Mouse (Mus musculus): ENCODE measurements at regions not wholly inside any gene's neighbourhood (a gene's known extent, or its start where the extent isn't known, plus 50 kb on each side); places are given as distances from the start of the nearest gene placed in this dataset.

DNA sequence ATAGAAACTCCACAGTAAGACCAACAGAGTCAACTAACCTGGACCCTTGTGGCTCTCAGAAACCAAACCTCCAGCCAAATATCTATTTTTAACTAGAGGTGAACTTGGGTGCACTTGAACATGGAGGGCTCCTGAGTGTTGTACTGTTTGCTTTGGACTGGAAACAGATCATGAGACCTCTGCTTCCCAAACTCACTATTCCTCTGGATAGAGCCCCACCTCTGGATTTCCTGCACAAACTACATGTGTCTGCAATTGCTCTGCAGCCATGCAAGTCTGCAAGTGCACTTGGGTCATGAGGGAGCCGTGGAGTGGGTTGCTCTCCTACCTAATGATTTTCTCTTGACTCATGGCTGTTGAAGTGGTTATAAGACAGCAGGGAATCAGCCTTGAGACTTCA lies 759.9 kb upstream of the Fam160b2 start:
- H3K27ac ChIP-seq (ENCODE audit: low read length): no peak overlapping the region
- H3K4me1 ChIP-seq (ENCODE audit: control insufficient read depth, insufficient read depth, low read length): no peaks in the 10 kb centered on the region
- ATAC-seq: no peak
- no peaks in the 10 kb centered on the region for H3K9me3 ChIP-seq (replicated peaks; ENCODE audit: control insufficient read depth, low read length, poor library complexity, severe bottlenecking)
- H3K4me2 ChIP-seq (ENCODE audit: low read length): no peak overlapping the region
- no peaks in the 10 kb centered on the region for H3K36me3 ChIP-seq (ENCODE audit: control insufficient read depth, insufficient read depth, low read length)
- no peak overlapping the region for H3K9ac ChIP-seq (ENCODE audit: low read depth, low read length)
- no peaks in the 10 kb centered on the region for H3K27me3 ChIP-seq (ENCODE audit: control insufficient read depth, insufficient read depth, low read depth, low read length)
- H3K4me3 ChIP-seq (ENCODE audit: low read depth, low read length): no peak overlapping the region
- 61% methylated on average over 1 of the region's 1 CpGs for WGBS

DNA sequence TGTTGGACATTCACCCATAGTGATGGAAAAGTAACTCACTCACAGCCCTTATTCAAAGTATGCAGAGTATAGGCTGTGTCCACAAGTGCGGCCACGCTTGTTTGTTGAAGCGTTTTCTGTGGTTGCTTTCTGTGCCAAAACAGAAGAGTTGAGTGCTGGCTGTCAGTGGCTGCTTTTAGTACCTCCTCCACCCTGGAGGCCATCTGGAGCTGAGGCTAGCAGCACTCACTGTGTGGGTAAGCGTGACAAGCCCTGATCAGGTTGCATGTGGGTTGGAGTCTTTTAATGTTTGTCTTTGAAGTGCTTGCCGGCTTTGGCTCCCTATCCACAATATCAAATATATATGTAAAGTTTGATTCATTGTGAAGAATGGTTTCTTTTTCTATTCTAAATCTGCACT lies 738.6 kb upstream of the Fam160b2 start:
- Histone ChIP-seq H3K27ac (ENCODE audit: low read length) (no peak overlapping the region), H3K36me3 (ENCODE audit: control insufficient read depth, insufficient read depth, low read length) (no peaks in the 10 kb centered on the region), H3K4me1 (ENCODE audit: control insufficient read depth, insufficient read depth, low read length) (no peaks in the 10 kb centered on the region), H3K4me3 (ENCODE audit: low read depth, low read length) (no peak overlapping the region), H3K4me2 (ENCODE audit: low read length) (no peak overlapping the region), H3K27me3 (ENCODE audit: control insufficient read depth, insufficient read depth, low read depth, low read length) (no peaks in the 10 kb centered on the region), H3K9me3 (replicated peaks; ENCODE audit: control insufficient read depth, low read length, poor library complexity, severe bottlenecking) (no peaks in the 10 kb centered on the region), H3K9ac (ENCODE audit: low read depth, low read length) (no peak overlapping the region)
- no peak for ATAC-seq
- 77% methylated on average over 5 of the region's 5 CpGs for WGBS

DNA sequence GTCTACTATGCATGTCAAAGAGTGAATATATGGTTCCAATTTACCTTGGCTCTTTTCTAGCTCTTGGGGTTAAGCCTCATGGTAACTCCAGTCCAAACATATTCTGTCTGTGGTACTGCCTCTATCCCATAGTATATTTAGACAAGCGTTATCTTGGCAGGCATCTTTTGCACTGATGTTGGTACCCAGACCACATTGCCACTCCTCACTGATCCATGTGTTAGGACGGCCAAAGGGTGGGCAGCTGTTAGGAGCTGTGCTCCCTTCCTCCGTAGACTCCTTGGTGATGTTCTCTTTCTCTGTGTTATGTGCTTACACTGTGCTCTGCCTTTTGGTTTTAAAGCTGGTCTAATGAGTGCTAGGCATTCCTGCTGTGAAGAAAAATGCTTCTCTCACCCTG lies 737.3 kb upstream of the Fam160b2 start:
- 89% methylated on average over 3 of the region's 3 CpGs for WGBS
- H3K4me1 ChIP-seq (ENCODE audit: control insufficient read depth, insufficient read depth, low read length): no peaks in the 10 kb centered on the region
- H3K36me3 ChIP-seq (ENCODE audit: control insufficient read depth, insufficient read depth, low read length): no peaks in the 10 kb centered on the region
- no peaks in the 10 kb centered on the region for H3K9me3 ChIP-seq (replicated peaks; ENCODE audit: control insufficient read depth, low read length, poor library complexity, severe bottlenecking)
- H3K4me3 ChIP-seq (ENCODE audit: low read depth, low read length): no peak overlapping the region
- H3K27me3 ChIP-seq (ENCODE audit: control insufficient read depth, insufficient read depth, low read depth, low read length): no peaks in the 10 kb centered on the region
- H3K9ac ChIP-seq (ENCODE audit: low read depth, low read length): no peak overlapping the region
- ATAC-seq: no peak
- H3K4me2 ChIP-seq (ENCODE audit: low read length): no peak overlapping the region
- H3K27ac ChIP-seq (ENCODE audit: low read length): no peak overlapping the region

DNA sequence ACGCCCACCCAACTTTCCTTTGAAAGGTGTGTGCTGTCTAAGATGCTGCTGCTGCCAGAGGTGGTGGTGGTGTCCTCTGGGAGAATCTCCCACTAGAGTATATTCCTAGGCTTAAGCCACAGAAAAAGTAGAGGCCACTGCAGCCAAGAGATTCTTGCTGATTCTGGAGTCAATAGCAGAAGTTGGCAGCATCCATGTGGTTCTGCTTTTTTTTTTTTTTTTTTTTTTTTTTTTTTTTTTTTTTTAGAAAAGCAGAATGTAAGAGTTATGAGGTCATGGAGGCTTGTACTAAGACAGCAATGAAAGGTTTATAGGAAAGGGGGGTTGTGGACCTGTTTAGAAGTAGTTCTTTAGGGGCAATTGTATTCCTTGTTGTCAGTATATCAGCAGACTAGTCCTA lies 734.4 kb upstream of the Fam160b2 start:
- no peaks in the 10 kb centered on the region for H3K9me3 ChIP-seq (replicated peaks; ENCODE audit: control insufficient read depth, low read length, poor library complexity, severe bottlenecking)
- H3K4me2 ChIP-seq (ENCODE audit: low read length): no peak overlapping the region
- no peak overlapping the region for H3K4me3 ChIP-seq (ENCODE audit: low read depth, low read length)
- H3K27me3 ChIP-seq (ENCODE audit: control insufficient read depth, insufficient read depth, low read depth, low read length): no peaks in the 10 kb centered on the region
- ATAC-seq: no peak
- no peak overlapping the region for H3K27ac ChIP-seq (ENCODE audit: low read length)
- H3K36me3 ChIP-seq (ENCODE audit: control insufficient read depth, insufficient read depth, low read length): no peaks in the 10 kb centered on the region
- 97% methylated on average over 1 of the region's 1 CpGs for WGBS
- no peak overlapping the region for H3K9ac ChIP-seq (ENCODE audit: low read depth, low read length)
- no peaks in the 10 kb centered on the region for H3K4me1 ChIP-seq (ENCODE audit: control insufficient read depth, insufficient read depth, low read length)

DNA sequence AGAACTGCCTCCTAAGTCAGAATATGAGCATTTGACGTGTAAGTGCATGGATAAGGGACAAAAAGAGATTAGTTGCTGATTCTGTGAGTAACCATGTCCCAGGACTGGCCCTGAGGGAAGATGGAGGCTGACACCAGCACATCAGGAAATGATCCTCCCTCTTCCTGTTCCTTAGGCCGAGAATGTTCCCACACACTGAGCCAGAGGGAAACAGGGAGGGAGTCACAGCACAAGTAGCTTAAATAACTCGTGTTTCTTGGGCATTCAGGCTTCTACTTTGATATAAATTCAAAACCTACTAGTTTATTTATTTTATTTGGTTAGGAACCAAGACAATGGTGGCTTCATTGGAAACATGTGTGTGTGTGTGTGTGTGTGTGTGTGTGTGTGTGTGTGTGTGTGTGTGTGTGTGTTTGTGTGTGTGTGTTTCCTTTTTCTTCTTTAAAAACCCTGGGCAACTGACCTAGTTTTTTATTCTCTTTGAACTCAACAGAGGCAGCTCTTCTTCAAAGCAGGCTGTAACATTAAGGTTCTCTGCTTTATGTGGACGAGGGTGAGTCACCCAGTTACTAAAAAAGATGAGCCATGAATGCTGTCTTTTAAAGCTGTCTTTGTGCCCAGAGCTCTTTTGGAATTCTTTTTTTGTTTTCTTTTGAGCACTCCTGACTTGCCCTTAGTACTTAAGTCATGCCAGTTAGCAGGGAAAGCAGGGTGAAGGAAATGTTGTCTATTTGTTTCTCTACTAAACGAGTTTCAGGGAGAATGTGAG lies 730.4 kb upstream of the Fam160b2 start:
- Histone ChIP-seq H3K4me1 (ENCODE audit: control insufficient read depth, insufficient read depth, low read length) (no peaks in the 10 kb centered on the region), H3K9ac (ENCODE audit: low read depth, low read length) (no peak overlapping the region), H3K9me3 (replicated peaks; ENCODE audit: control insufficient read depth, low read length, poor library complexity, severe bottlenecking) (0 out of 2 replicates have a peak, but pooled peaks cover 2% of the 10 kb centered on the region), H3K36me3 (ENCODE audit: control insufficient read depth, insufficient read depth, low read length) (no peaks in the 10 kb centered on the region), H3K27ac (ENCODE audit: low read length) (peak overlapping the region; percentile 48), H3K27me3 (ENCODE audit: control insufficient read depth, insufficient read depth, low read depth, low read length) (no peaks in the 10 kb centered on the region), H3K4me3 (ENCODE audit: low read depth, low read length) (no peak overlapping the region), H3K4me2 (ENCODE audit: low read length) (no peak overlapping the region)
- WGBS: 40% methylated on average over 5 of the region's 5 CpGs
- ATAC-seq: no peak

DNA sequence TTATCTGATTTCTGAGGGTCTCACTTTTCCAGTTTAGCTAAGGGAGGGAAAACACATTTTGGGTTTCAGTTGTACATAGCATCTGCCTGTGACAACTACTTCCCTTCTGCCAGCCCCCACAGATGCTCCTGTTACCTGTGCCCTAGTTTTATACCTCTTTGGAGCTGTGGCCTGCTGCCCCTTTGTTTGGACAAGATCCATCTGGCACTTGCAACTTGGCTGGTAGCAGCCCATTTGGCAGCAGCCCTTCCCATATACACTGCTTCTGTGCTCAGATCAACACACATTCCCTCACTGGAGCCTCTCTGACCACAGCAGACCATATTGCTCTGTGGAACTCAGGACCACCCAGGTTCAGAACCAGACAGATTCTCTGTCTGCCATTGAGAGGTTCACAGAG lies 728.0 kb upstream of the Fam160b2 start:
- H3K9ac ChIP-seq (ENCODE audit: low read depth, low read length): no peak overlapping the region
- no peaks in the 10 kb centered on the region for H3K4me1 ChIP-seq (ENCODE audit: control insufficient read depth, insufficient read depth, low read length)
- H3K27ac ChIP-seq (ENCODE audit: low read length): no peak overlapping the region
- H3K27me3 ChIP-seq (ENCODE audit: control insufficient read depth, insufficient read depth, low read depth, low read length): no peaks in the 10 kb centered on the region
- H3K4me2 ChIP-seq (ENCODE audit: low read length): no peak overlapping the region
- ATAC-seq: no peak
- no peak overlapping the region for H3K4me3 ChIP-seq (ENCODE audit: low read depth, low read length)
- no peaks in the 10 kb centered on the region for H3K36me3 ChIP-seq (ENCODE audit: control insufficient read depth, insufficient read depth, low read length)
- H3K9me3 ChIP-seq (replicated peaks; ENCODE audit: control insufficient read depth, low read length, poor library complexity, severe bottlenecking): 0 out of 2 replicates have a peak, but pooled peaks cover 2% of the 10 kb centered on the region

DNA sequence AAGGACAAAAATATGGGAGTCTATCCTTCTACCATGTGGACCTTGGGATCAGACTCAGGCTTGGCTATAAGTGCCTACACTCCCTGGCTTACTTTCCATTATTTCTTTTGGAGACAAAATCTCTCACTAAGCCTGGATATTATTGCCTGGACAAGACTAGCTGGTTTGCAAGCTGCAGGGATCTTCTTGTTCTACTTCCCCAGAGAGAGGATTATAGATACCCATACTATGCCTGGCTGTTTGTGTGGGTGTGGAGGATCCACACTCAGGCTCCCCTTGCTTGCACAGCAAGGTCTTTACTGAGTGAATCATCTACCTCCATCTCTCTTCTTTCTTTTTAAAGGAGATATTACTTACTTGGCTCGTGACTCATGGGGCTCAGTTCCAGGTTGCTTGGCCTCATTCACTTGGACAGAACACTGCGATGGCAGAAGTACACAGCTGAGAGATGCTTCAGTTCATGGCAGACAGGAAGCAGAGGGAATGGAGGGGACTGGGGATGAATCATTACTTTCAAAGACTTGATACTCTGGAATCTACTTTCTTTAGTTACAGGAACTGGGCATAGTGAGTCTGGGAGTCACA lies 727.0 kb upstream of the Fam160b2 start:
- Histone ChIP-seq H3K4me2 (ENCODE audit: low read length) (no peak overlapping the region), H3K9ac (ENCODE audit: low read depth, low read length) (no peak overlapping the region), H3K27me3 (ENCODE audit: control insufficient read depth, insufficient read depth, low read depth, low read length) (no peaks in the 10 kb centered on the region), H3K9me3 (replicated peaks; ENCODE audit: control insufficient read depth, low read length, poor library complexity, severe bottlenecking) (0 out of 2 replicates have a peak, but pooled peaks cover 2% of the 10 kb centered on the region), H3K36me3 (ENCODE audit: control insufficient read depth, insufficient read depth, low read length) (no peaks in the 10 kb centered on the region), H3K4me1 (ENCODE audit: control insufficient read depth, insufficient read depth, low read length) (no peaks in the 10 kb centered on the region), H3K27ac (ENCODE audit: low read length) (no peak overlapping the region), H3K4me3 (ENCODE audit: low read depth, low read length) (no peak overlapping the region)
- no peak for ATAC-seq
- 100% methylated on average over 2 of the region's 2 CpGs for WGBS

DNA sequence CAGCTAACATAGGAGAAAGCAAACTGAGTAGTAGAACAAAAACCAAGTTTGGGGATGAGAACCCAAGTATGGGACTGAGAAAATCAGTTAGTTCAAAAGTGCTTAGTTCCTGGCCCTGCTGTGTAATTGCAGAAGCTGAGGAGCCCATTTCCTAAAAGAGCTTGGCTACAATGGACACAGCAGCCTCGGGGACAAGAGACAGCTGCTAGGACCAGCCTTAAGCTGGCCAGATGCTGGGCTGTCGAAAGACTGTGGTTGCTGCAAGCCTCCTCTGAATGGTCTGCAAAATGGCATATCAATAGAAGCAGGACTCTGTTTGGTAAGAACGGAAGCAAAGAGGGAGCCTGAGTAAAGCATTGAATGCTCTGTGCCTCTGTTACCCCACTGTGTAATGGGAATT lies 715.6 kb upstream of the Fam160b2 start:
- Histone ChIP-seq H3K27ac (ENCODE audit: low read length) (no peak overlapping the region), H3K9ac (ENCODE audit: low read depth, low read length) (no peak overlapping the region), H3K4me1 (ENCODE audit: control insufficient read depth, insufficient read depth, low read length) (no peaks in the 10 kb centered on the region), H3K27me3 (ENCODE audit: control insufficient read depth, insufficient read depth, low read depth, low read length) (no peaks in the 10 kb centered on the region), H3K4me3 (ENCODE audit: low read depth, low read length) (no peak overlapping the region), H3K9me3 (replicated peaks; ENCODE audit: control insufficient read depth, low read length, poor library complexity, severe bottlenecking) (no peaks in the 10 kb centered on the region), H3K4me2 (ENCODE audit: low read length) (no peak overlapping the region), H3K36me3 (ENCODE audit: control insufficient read depth, insufficient read depth, low read length) (no peaks in the 10 kb centered on the region)
- WGBS: 69% methylated on average over 3 of the region's 3 CpGs
- ATAC-seq: no peak

DNA sequence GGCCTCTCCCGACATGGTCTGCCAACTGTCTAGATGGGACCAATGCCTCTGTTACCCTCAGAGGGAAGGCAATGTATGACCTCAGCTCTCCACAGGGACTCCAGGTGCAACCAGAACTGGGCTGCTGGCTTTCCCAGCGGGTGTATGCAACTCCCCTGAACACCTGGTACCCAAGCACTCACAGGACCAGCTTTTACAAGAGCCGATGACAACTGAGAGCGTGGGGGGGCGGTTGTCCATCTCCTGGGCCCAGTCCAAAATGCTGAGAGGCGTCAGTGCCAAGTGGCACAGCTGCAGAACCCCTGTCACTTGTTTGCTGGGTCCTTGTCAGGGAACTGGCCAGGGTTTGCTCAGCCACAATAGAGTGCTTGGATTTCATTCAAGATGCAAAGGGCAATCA lies 700.1 kb upstream of the Fam160b2 start:
- Histone ChIP-seq H3K4me1 (ENCODE audit: control insufficient read depth, insufficient read depth, low read length) (no peaks in the 10 kb centered on the region), H3K4me2 (ENCODE audit: low read length) (no peak overlapping the region), H3K4me3 (ENCODE audit: low read depth, low read length) (no peak overlapping the region), H3K27ac (ENCODE audit: low read length) (no peak overlapping the region), H3K9me3 (replicated peaks; ENCODE audit: control insufficient read depth, low read length, poor library complexity, severe bottlenecking) (no peaks in the 10 kb centered on the region), H3K36me3 (ENCODE audit: control insufficient read depth, insufficient read depth, low read length) (no peaks in the 10 kb centered on the region), H3K9ac (ENCODE audit: low read depth, low read length) (no peak overlapping the region), H3K27me3 (ENCODE audit: control insufficient read depth, insufficient read depth, low read depth, low read length) (no peaks in the 10 kb centered on the region)
- ATAC-seq: no peak
- 62% methylated on average over 6 of the region's 6 CpGs for WGBS
